Mouse (Mus musculus) thymus, postnatal 10 days (tissue): ENCODE data around the gene Ints2.
"Not testable (repeated sequence)": the region's sequence is repeated elsewhere in the genome, so short reads cannot be mapped to it uniquely, and the experiment has no call there.

Experiments
- DNase-seq, 2 experiments: peaks; one replicate each; pipeline ENCODE4 v3.0.0; 2021; ENCODE audit warnings: low spot score in 2 of 2

Gene Ints2

GRCm38 (mm10) chr11:86257460-86258076 lies at the start of gene Ints2:
Ints2 (minus strand) TSS chr11:86257575.
- peak; percentile 85 to 93 for DNase-seq

- DNase-seq: not testable (repeated sequence)
These were observed 34.8 kb upstream of the Ints2 start for GRCm38 (mm10) chr11:86292201-86292600.

DNA sequence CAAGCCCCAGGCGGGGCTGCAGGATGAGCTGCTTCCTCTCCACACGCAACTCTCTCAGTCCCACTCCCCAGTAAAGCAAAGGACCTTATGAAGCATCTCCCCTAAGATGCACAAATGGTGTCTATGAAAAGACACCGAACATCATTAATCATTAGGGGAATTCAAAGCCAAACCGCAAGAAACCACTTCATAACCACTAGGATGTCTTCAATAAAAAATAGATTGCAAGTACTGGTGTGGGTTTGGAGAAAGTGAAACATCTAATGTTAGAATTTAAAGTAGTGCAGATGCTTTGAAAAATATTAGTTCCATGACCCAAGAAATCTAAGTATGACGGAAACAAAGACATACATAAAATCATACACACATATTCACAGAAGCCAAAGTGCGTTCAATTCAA lies 34.3 kb upstream of the Ints2 start:
- DNase-seq: no peak

DNA sequence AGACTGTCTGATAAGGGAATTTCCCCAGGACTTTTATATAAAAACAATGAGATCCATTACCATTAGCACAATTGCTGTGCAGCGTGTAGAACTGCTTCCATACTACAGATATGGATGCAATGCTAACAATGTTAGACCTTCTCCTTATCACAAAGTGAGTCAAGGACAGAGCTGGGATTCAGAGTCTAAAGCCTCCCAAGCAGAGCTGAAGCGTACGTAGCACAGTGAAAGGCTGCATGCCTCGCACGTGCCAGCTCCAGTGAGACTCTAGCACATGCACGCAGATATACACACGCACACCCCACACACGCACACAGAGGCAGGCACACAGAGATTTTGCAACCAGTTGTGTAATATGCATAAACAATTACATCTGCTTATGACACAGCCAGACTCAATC lies 28.4 kb upstream of the Ints2 start:
- DNase-seq: no peak

DNA sequence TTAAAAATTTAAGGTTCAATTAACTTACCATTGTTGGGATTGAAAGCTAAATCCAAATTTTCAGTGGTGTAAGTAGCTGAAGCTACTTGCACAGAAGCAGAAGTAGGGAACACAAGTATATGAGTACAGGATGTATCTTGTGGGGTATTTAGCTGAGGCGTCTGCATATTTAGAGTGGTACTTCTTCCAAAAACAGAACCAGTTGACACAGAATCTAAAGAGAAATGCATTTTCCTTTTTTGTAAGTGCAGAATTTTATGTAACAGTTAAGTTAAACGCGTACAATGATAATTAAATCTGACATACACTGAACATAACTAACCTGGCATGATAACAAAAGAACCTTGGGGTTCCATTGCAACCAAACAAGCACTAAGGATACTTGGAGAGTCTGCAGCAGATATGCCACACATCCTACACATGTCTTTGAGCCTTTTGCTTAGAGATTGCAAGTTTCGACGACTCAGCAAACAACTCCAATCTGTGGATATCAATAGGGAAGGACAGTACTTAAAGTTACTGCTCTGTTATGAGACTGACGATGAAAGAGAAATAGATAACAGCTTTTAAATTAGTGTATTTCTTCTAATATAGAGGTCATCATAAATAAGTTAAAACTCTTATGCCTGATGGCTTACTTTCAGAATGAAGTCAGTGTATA lies 21.2 kb upstream of the Ints2 start:
- DNase-seq: no peak

DNA sequence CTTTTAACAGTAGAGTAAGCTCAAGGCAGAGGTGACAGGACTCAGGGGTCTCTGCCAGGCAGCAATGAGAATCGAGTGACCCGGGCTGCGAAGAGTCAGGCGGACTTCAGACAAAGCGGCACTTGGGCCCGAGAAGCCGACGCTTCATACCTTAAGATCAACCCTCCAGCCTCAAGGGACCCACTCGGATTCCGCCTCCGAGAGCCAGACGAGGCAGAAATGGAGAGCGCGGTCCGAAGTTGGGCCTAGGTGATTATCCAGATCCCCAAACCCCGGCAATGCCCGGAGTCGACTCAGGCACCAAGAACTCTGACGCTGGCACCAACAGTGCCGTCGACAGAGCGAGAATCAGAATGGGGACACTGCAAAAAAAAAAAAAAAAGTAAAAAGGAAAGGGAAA lies 321 bp downstream of the Ints2 start:
- DNase-seq: peak; percentile 7 to 11

- no peak for DNase-seq
These were observed 4.0 kb downstream of the Ints2 start for GRCm38 (mm10) chr11:86253342-86253741.

GRCm38 (mm10) chr11:86232446-86232845 lies 24.9 kb downstream of the Ints2 start:
- DNase-seq: no peak

- DNase-seq: no peak
These were observed 25.5 kb downstream of the Ints2 start for GRCm38 (mm10) chr11:86231781-86232350.

GRCm38 (mm10) chr11:86226646-86227180 lies 30.7 kb downstream of the Ints2 start:
- no peak for DNase-seq

DNA sequence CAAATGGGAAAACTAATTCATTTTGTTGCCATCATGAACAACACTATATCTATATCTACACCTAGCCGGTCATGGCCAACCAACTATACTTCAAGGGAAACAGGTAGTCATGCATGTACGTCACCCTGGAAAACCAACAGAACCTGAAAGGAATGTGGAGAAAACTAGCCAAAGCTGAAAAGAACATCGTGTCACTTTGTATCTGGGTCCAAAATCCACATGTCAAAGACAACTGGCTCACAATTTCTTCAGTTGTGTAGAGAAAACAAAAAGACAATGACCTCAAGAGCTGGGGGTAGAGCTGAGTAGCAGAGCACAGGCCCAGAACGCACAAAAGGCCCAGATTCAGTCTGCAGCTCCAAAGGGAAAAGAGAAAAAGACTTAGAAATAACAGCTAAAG lies 31.6 kb downstream of the Ints2 start:
- DNase-seq: no peak

GRCm38 (mm10) chr11:86211803-86212202 lies 45.6 kb downstream of the Ints2 start:
- DNase-seq: no peak

GRCm38 (mm10) chr11:86209123-86209522 lies 48.3 kb downstream of the Ints2 start:
- no peak for DNase-seq

DNA sequence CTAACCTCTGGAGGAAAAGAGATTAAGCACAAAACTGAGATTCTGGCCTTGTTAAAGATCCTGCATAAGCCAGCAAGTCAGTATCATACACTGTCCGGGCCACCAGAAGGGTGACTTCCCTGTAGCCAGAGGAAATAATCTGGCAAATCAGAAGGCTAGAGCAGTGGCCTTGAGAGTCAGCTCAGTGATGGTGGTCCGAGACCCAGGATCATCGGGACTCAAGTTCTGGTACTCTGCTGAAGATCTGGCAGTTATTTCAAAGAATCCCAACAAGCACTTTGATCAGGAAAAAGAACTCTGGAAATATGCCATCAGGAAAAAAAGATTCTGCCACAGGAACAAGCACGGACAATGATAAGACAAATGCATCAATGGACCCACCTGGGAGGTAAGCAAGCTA lies 51.5 kb downstream of the Ints2 start:
- DNase-seq: no peak

DNA sequence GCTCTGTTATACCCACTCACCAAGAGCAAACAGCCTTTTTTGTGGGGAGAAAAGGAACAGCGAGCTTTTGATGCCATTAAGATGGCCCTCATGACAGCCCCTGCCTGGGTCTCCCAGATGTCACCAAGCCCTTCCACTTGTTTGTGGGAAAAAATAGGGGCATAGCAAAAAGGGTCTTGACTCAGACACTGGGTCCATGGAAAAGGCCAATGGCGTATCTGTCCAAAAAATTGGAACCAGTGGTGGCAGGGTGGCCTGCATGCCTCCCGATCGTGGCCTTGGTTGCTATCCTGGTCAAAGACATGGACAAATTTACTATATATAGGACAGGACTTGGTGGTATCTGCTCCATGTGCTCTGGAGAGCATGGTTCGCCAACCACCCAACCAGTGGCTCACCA lies 52.3 kb downstream of the Ints2 start:
- no peak for DNase-seq

- peak in 1 of 2 experiments; percentile 29 for DNase-seq
These were observed 55.3 kb downstream of the Ints2 start for GRCm38 (mm10) chr11:86201901-86202675.

- peak; percentile 88 to 92 for DNase-seq
These were observed 56.2 kb downstream of the Ints2 start, which contains the start of gene Brip1 for GRCm38 (mm10) chr11:86201037-86201786. Brip1 (minus strand) TSS chr11:86201193.

DNA sequence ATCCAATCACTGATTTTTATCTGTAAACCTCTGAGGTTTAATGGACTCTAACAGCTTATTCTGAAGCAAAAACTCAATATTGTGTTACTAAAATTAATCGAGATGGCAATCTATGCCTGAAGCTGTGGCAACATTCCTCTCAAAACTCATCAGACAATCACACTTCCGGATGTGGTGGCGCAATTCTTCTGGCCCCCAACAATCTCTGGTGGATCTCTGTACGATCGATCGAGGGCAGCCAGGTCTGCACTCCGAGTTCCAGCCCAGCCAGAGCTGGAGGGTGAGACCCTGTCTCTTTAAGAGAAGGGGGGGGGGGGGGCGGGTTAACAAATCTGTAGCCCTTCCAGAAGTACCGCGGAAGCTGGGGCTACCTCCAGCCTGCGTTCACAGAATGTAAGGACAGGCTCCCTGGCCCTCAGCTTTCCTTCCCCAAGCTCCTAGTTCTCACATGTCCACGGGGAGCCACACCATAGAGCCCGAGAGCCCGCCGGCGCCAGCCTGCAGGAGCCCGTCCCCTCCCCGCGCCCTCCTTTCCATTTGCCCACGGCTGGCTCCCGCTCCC lies 56.8 kb downstream of the Ints2 start:
- DNase-seq: no peak

DNA sequence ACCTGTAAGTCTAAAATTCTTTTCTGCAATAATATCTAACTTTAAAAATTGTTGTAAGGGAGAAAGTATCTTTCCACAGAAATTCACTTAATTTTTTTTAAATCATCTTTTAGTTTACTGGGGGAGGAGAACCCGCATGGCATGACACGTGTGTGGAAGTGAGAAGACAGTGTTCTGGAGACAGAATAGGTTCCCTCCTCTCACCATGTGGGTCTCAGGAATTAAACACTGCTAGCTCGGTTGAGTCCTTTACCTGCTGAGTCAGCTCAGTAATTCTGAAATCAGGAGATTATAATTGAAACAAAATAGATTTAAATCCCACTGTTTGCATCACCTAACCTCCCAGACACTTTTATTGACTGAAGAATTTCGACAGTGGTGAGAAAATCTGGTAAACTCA lies 57.6 kb downstream of the Ints2 start:
- DNase-seq: no peak

GRCm38 (mm10) chr11:86185224-86185623 lies 72.2 kb downstream of the Ints2 start:
- DNase-seq: not testable (repeated sequence)

DNA sequence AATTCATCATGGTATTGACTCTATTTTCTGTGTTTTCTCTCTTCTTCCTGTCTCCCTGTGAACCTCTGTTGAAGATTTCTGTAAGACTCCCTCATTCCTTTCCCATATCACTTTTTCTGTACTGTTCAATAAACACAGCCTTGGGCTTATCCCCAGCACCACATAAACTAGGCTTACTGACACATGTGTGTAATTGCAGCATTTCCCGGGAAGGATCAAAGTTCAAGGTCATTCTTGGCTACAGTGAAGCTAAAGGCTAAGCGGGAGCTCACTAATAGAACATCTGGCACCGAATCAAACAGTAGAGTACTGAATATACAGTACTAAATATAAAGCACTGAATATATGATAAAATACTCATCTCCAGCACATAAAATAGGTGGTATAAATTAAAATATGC lies 81.5 kb downstream of the Ints2 start:
- no peak for DNase-seq
